Mouse (Mus musculus) left cerebral cortex, adult 8-10 months (tissue): ENCODE measurements around the gene Cux1. TPM values are rescaled to one million over a fixed set of nuclear protein-coding genes. Genes with fewer than 3 reads are reported as not detected.
A peak's percentile ranks its signal among the peaks of the same experiment; 100 is the strongest.

Experiments
- DNase-seq, 2 experiments: peaks; one replicate each; pipeline ENCODE4 v3.0.0; 2022; ENCODE audit warnings: low spot score in 2 of 2
- total RNA-seq, 4 experiments: library from RNA; stranded (reverse); gene quantifications; 2 replicates each; pipeline ENCODE4 v1.2.4; 2022

Gene Cux1
- total RNA-seq, 4 experiments from 2014 or later = 101 to 114 (median 107) TPM

- DNase-seq = no peak
Observed at GRCm38 (mm10) chr5:136428498-136429060, 138.7 kb downstream of the Cux1 start.

GRCm38 (mm10) chr5:136427772-136428497 lies 139.4 kb downstream of the Cux1 start:
- peak in 1 of 2 experiments; percentile 57 for DNase-seq

GRCm38 (mm10) chr5:136427121-136427771 lies 140.0 kb downstream of the Cux1 start:
- no peak for DNase-seq

GRCm38 (mm10) chr5:136422948-136423347 lies 144.3 kb downstream of the Cux1 start:
- no peak for DNase-seq

GRCm38 (mm10) chr5:136421885-136422284 lies 145.4 kb downstream of the Cux1 start:
- DNase-seq = no peak

- no peak for DNase-seq
Observed at GRCm38 (mm10) chr5:136421316-136421715, 146.0 kb downstream of the Cux1 start.

- no peak for DNase-seq
Observed at GRCm38 (mm10) chr5:136420342-136420741, 146.9 kb downstream of the Cux1 start.

GRCm38 (mm10) chr5:136417891-136418290 lies 149.4 kb downstream of the Cux1 start:
- no peak for DNase-seq

GRCm38 (mm10) chr5:136414479-136414878 lies 152.8 kb downstream of the Cux1 start:
- no peak for DNase-seq

GRCm38 (mm10) chr5:136410681-136411181 lies 156.6 kb downstream of the Cux1 start:
- no peak for DNase-seq

GRCm38 (mm10) chr5:136406357-136406756 lies 160.9 kb downstream of the Cux1 start:
- DNase-seq = no peak

- no peak for DNase-seq
Observed at GRCm38 (mm10) chr5:136403565-136403961, 163.7 kb downstream of the Cux1 start.

- no peak for DNase-seq
Observed at GRCm38 (mm10) chr5:136402622-136403564, 164.4 kb downstream of the Cux1 start.

GRCm38 (mm10) chr5:136398706-136399105 lies 168.6 kb downstream of the Cux1 start:
- DNase-seq = no peak

- no peak for DNase-seq
Observed at GRCm38 (mm10) chr5:136396699-136397098, 170.6 kb downstream of the Cux1 start.

GRCm38 (mm10) chr5:136396256-136396655 lies 171.0 kb downstream of the Cux1 start:
- no peak for DNase-seq

- no peak for DNase-seq
Observed at GRCm38 (mm10) chr5:136395600-136396195, 171.6 kb downstream of the Cux1 start.

GRCm38 (mm10) chr5:136394517-136395212 lies 172.6 kb downstream of the Cux1 start:
- DNase-seq = no peak

- no peak for DNase-seq
Observed at GRCm38 (mm10) chr5:136393621-136394020, 173.7 kb downstream of the Cux1 start.

GRCm38 (mm10) chr5:136386757-136387156 lies 180.5 kb downstream of the Cux1 start:
- no peak for DNase-seq
